Mouse (Mus musculus) forebrain, embryonic 12.5 days (tissue): ENCODE results near the gene Paqr5. TPM values are rescaled to one million over a fixed set of nuclear protein-coding genes. Genes with fewer than 3 reads are reported as not detected.
A peak's percentile ranks its signal among the peaks of the same experiment; 100 is the strongest.

Source experiments
- ATAC-seq: fragments of 200-750 bp; cut with Nextera tagmentation; 2 replicates; pipeline ENCODE4 v1.8.0; 2017; ENCODE audit warnings: moderate TSS enrichment; ENCODE audit not compliant: low FRiP score
- H3K27ac ChIP-seq: fragments of 300-500 bp; sonication (generic); 2 replicates; pipeline ENCODE4 v1.5.1; 2016; ENCODE audit warnings: mild to moderate bottlenecking
- H3K27me3 ChIP-seq: fragments of 300-500 bp; sonication (generic); 2 replicates; pipeline ENCODE4 v1.6.1; 2016; ENCODE audit warnings: mild to moderate bottlenecking
- H3K36me3 ChIP-seq: fragments of 300-500 bp; sonication (generic); replicated peaks from 2 replicates; pipeline ENCODE4 v1.6.1; 2016; ENCODE audit warnings: mild to moderate bottlenecking
- H3K4me1 ChIP-seq: fragments of 300-500 bp; sonication (generic); 2 replicates; pipeline ENCODE4 v1.6.1; 2016
- H3K4me2 ChIP-seq: fragments of 300-500 bp; sonication (generic); 2 replicates; pipeline ENCODE4 v1.6.1; 2016; ENCODE audit warnings: mild to moderate bottlenecking, moderate library complexity
- H3K4me3 ChIP-seq: fragments of 300-500 bp; sonication (generic); replicated peaks from 2 replicates; pipeline ENCODE4 v1.5.1; 2016; ENCODE audit warnings: mild to moderate bottlenecking
- H3K9ac ChIP-seq: fragments of 300-500 bp; sonication (generic); 2 replicates; pipeline ENCODE4 v1.6.1; 2016; ENCODE audit warnings: mild to moderate bottlenecking
- H3K9me3 ChIP-seq: fragments of 300-500 bp; sonication (generic); 2 replicates; pipeline ENCODE4 v1.6.1; 2016
- WGBS: fragments of 180-500 bp; shearing (Covaris S2); methylation state at CpG from one replicate; pipeline ENCODE4 v1.1.7; 2016; 5-methylcytosine and 5-hydroxymethylcytosine counted together
- polyA plus RNA-seq: library from polyadenylated mRNA; unstranded; fragments of >200 nt; fragmentation: Nextera tagmentation; extraction: Ambion mirVana; gene quantifications from 2 replicates; pipeline ENCODE4 v1.2.1, GENCODE M21; 2016

The Paqr5 gene
- polyA plus RNA-seq, 1 experiment from 2014 or later = 0.47 TPM

GRCm38 (mm10) chr9:61946623-61947401, 79.8 kb downstream of the Paqr5 start, which contains the start of gene Kif23:
Kif23 (minus strand) TSS chr9:61946774.
- H3K27ac ChIP-seq = peak within 1 kb of the TSS; percentile 84
- under 1% methylated on average over 44 of the region's 44 CpGs for WGBS
- H3K4me2 ChIP-seq = peak within 1 kb of the TSS; percentile 88
- no peaks in the 10 kb centered on the region for H3K9me3 ChIP-seq
- H3K4me3 ChIP-seq = peak within 1 kb of the TSS; percentile 85
- H3K27me3 ChIP-seq = no peaks in the 10 kb centered on the region
- H3K36me3 ChIP-seq = peaks cover 20% of the 10 kb centered on the region
- peaks cover 23% of the 10 kb centered on the region for H3K4me1 ChIP-seq
- ATAC-seq = peak; percentile 92
- peak within 1 kb of the TSS; percentile 89 for H3K9ac ChIP-seq

- Histone ChIP-seq H3K36me3 (peaks cover 27% of the 10 kb centered on the region), H3K9ac (peak overlapping the region; percentile 89), H3K4me3 (peak overlapping the region; percentile 85), H3K9me3 (no peaks in the 10 kb centered on the region), H3K27ac (peak overlapping the region; percentile 84), H3K4me1 (peaks cover 23% of the 10 kb centered on the region), H3K4me2 (peak overlapping the region; percentile 88), H3K27me3 (no peaks in the 10 kb centered on the region)
- under 1% methylated on average over 38 of the region's 38 CpGs for WGBS
- ATAC-seq = peak; percentile 83
These were observed 80.6 kb downstream of the Paqr5 start for GRCm38 (mm10) chr9:61945973-61946611.

GRCm38 (mm10) chr9:61941054-61941453, 85.6 kb downstream of the Paqr5 start:
- Histone ChIP-seq H3K9ac (no peak overlapping the region), H3K36me3 (peaks cover 74% of the 10 kb centered on the region), H3K4me3 (no peak overlapping the region), H3K4me1 (peaks cover 10% of the 10 kb centered on the region), H3K9me3 (no peaks in the 10 kb centered on the region), H3K27me3 (no peaks in the 10 kb centered on the region), H3K4me2 (no peak overlapping the region), H3K27ac (no peak overlapping the region)
- ATAC-seq = no peak
- WGBS = 93% methylated on average over 3 of the region's 3 CpGs

GRCm38 (mm10) chr9:61933333-61933732, 93.3 kb downstream of the Paqr5 start:
- no peak overlapping the region for H3K4me3 ChIP-seq
- no peak for ATAC-seq
- H3K9ac ChIP-seq = no peak overlapping the region
- 88% methylated on average over 2 of the region's 2 CpGs for WGBS
- H3K27ac ChIP-seq = no peak overlapping the region
- peaks cover 97% of the 10 kb centered on the region for H3K36me3 ChIP-seq
- H3K4me1 ChIP-seq = no peaks in the 10 kb centered on the region
- no peaks in the 10 kb centered on the region for H3K27me3 ChIP-seq
- H3K9me3 ChIP-seq = no peaks in the 10 kb centered on the region
- H3K4me2 ChIP-seq = no peak overlapping the region

GRCm38 (mm10) chr9:61932009-61932408, 94.6 kb downstream of the Paqr5 start:
- 89% methylated on average over 3 of the region's 3 CpGs for WGBS
- no peak overlapping the region for H3K27ac ChIP-seq
- H3K9ac ChIP-seq = no peak overlapping the region
- peaks cover 98% of the 10 kb centered on the region for H3K36me3 ChIP-seq
- no peak overlapping the region for H3K4me3 ChIP-seq
- H3K4me1 ChIP-seq = no peaks in the 10 kb centered on the region
- no peak for ATAC-seq
- H3K27me3 ChIP-seq = no peaks in the 10 kb centered on the region
- H3K4me2 ChIP-seq = no peak overlapping the region
- H3K9me3 ChIP-seq = no peaks in the 10 kb centered on the region

- no peak overlapping the region for H3K9ac ChIP-seq
- H3K4me2 ChIP-seq = no peak overlapping the region
- H3K4me1 ChIP-seq = no peaks in the 10 kb centered on the region
- no peaks in the 10 kb centered on the region for H3K27me3 ChIP-seq
- H3K36me3 ChIP-seq = peaks cover 94% of the 10 kb centered on the region
- WGBS = 93% methylated on average over 10 of the region's 10 CpGs
- H3K4me3 ChIP-seq = no peak overlapping the region
- no peak overlapping the region for H3K27ac ChIP-seq
- no peak for ATAC-seq
- H3K9me3 ChIP-seq = no peaks in the 10 kb centered on the region
These were observed 101.5 kb downstream of the Paqr5 start for GRCm38 (mm10) chr9:61925086-61925660.

- H3K4me2 ChIP-seq = no peak overlapping the region
- H3K27me3 ChIP-seq = no peaks in the 10 kb centered on the region
- no peaks in the 10 kb centered on the region for H3K4me1 ChIP-seq
- no peak overlapping the region for H3K27ac ChIP-seq
- H3K9ac ChIP-seq = no peak overlapping the region
- H3K36me3 ChIP-seq = peaks cover 81% of the 10 kb centered on the region
- no peak for ATAC-seq
- H3K9me3 ChIP-seq = no peaks in the 10 kb centered on the region
- 92% methylated on average over 6 of the region's 6 CpGs for WGBS
- H3K4me3 ChIP-seq = no peak overlapping the region
These were observed 106.3 kb downstream of the Paqr5 start for GRCm38 (mm10) chr9:61920331-61920730.

- ATAC-seq = no peak
- H3K36me3 ChIP-seq = peaks cover 72% of the 10 kb centered on the region
These were observed 107.2 kb downstream of the Paqr5 start for GRCm38 (mm10) chr9:61919464-61919863.

GRCm38 (mm10) chr9:61917436-61917835, 109.2 kb downstream of the Paqr5 start:
- Histone ChIP-seq H3K4me2 (no peak overlapping the region), H3K9ac (no peak overlapping the region), H3K36me3 (peaks cover 62% of the 10 kb centered on the region), H3K27me3 (no peaks in the 10 kb centered on the region), H3K4me1 (peaks cover 14% of the 10 kb centered on the region), H3K4me3 (no peak overlapping the region), H3K9me3 (no peaks in the 10 kb centered on the region), H3K27ac (no peak overlapping the region)
- 93% methylated on average over 6 of the region's 6 CpGs for WGBS
- ATAC-seq = no peak

More at GRCm38 (mm10) chr9:61919464-61919863, 107.2 kb downstream of the Paqr5 start:
- Histone ChIP-seq H3K4me3 (no peak overlapping the region), H3K27me3 (no peaks in the 10 kb centered on the region), H3K4me1 (no peaks in the 10 kb centered on the region), H3K4me2 (no peak overlapping the region), H3K27ac (no peak overlapping the region), H3K9ac (no peak overlapping the region), H3K9me3 (no peaks in the 10 kb centered on the region)
- 96% methylated on average over 5 of the region's 5 CpGs for WGBS

- no peak overlapping the region for H3K4me3 ChIP-seq
- 93% methylated on average over 3 of the region's 3 CpGs for WGBS
- ATAC-seq = no peak
- H3K9ac ChIP-seq = no peak overlapping the region
- H3K4me1 ChIP-seq = peaks cover 18% of the 10 kb centered on the region
- no peaks in the 10 kb centered on the region for H3K27me3 ChIP-seq
- H3K4me2 ChIP-seq = no peak overlapping the region
- H3K36me3 ChIP-seq = peaks cover 62% of the 10 kb centered on the region
- H3K27ac ChIP-seq = no peak overlapping the region
- H3K9me3 ChIP-seq = no peaks in the 10 kb centered on the region
These were observed 109.7 kb downstream of the Paqr5 start for GRCm38 (mm10) chr9:61916986-61917385.

- WGBS = 38% methylated on average over 4 of the region's 4 CpGs
- peak overlapping the region; percentile 89 for H3K9ac ChIP-seq
- no peaks in the 10 kb centered on the region for H3K27me3 ChIP-seq
- no peak overlapping the region for H3K27ac ChIP-seq
- peak overlapping the region; percentile 84 for H3K4me2 ChIP-seq
- ATAC-seq = no peak
- H3K4me1 ChIP-seq = peaks cover 18% of the 10 kb centered on the region
- H3K4me3 ChIP-seq = peak overlapping the region; percentile 92
- peaks cover 65% of the 10 kb centered on the region for H3K36me3 ChIP-seq
- no peaks in the 10 kb centered on the region for H3K9me3 ChIP-seq
These were observed 111.2 kb downstream of the Paqr5 start for GRCm38 (mm10) chr9:61915393-61916005.

GRCm38 (mm10) chr9:61914917-61915300, 111.7 kb downstream of the Paqr5 start:
- peaks cover 60% of the 10 kb centered on the region for H3K36me3 ChIP-seq
- H3K4me2 ChIP-seq = peak overlapping the region; percentile 84
- H3K27ac ChIP-seq = peak overlapping the region; percentile 93
- no peaks in the 10 kb centered on the region for H3K9me3 ChIP-seq
- no peak for ATAC-seq
- H3K4me3 ChIP-seq = peak overlapping the region; percentile 92
- 5% methylated on average over 13 of the region's 13 CpGs for WGBS
- peaks cover 18% of the 10 kb centered on the region for H3K4me1 ChIP-seq
- peak overlapping the region; percentile 89 for H3K9ac ChIP-seq
- H3K27me3 ChIP-seq = no peaks in the 10 kb centered on the region
